ENCODE assay signal across 7 mouse cellular contexts in genomic region chr8:72572507-72572906, GRCm38 (mm10). TPM values are rescaled to one million over a fixed set of nuclear protein-coding genes. Genes with fewer than 3 reads are reported as not detected.
DNase-seq lines count a peak whose midpoint lies in the region; ATAC-seq and TF ChIP-seq lines count a peak whose summit lies in the region.

No protein-coding gene starts in this region.

- no peak for DNase-seq in testis, postnatal 10 days (ENCODE audit: low spot score)
- no peak for DNase-seq in ovary, postnatal 36 days (ENCODE audit: low spot score)
- DNase-seq in urinary bladder, postnatal 14 days (ENCODE audit: low spot score): no peak

- H3K4me3 ChIP-seq in testis, adult 2 months (ENCODE audit: control insufficient read depth, low read depth, low read length): peak overlapping the region; percentile 94
- peak overlapping the region; percentile 65 for H3K4me3 ChIP-seq in forebrain, embryonic 12.5 days (replicated peaks)
- H3K4me3 ChIP-seq in hindbrain, embryonic 13.5 days: peak overlapping the region; percentile 69
- H3K4me3 ChIP-seq in midbrain, embryonic 16.5 days (ENCODE audit: low read depth, low read length): peak overlapping the region; percentile 50

- H3K4me2 ChIP-seq in forebrain, embryonic 12.5 days: peak overlapping the region; percentile 80
- peak overlapping the region; percentile 96 for H3K4me2 ChIP-seq in hindbrain, embryonic 13.5 days
- peak overlapping the region; percentile 97 for H3K4me2 ChIP-seq in midbrain, embryonic 16.5 days (ENCODE audit: low read length)

- no peaks in the 10 kb centered on the region for H3K27me3 ChIP-seq in testis, adult 2 months (ENCODE audit: control insufficient read depth, insufficient read depth, low read length)
- no peaks in the 10 kb centered on the region for H3K27me3 ChIP-seq in forebrain, embryonic 12.5 days
- H3K27me3 ChIP-seq in hindbrain, embryonic 13.5 days: no peaks in the 10 kb centered on the region
- H3K27me3 ChIP-seq in midbrain, embryonic 16.5 days (ENCODE audit: control insufficient read depth, insufficient read depth, low read depth, low read length): no peaks in the 10 kb centered on the region

- H3K9ac ChIP-seq in forebrain, embryonic 12.5 days: peak overlapping the region; percentile 63
- H3K9ac ChIP-seq in hindbrain, embryonic 13.5 days: peak overlapping the region; percentile 87
- H3K9ac ChIP-seq in midbrain, embryonic 16.5 days (ENCODE audit: low read depth, low read length): peak overlapping the region; percentile 84

- H3K9me3 ChIP-seq in forebrain, embryonic 12.5 days: no peaks in the 10 kb centered on the region
- no peaks in the 10 kb centered on the region for H3K9me3 ChIP-seq in hindbrain, embryonic 13.5 days
- H3K9me3 ChIP-seq in midbrain, embryonic 16.5 days (replicated peaks; ENCODE audit: control insufficient read depth, low read length, poor library complexity, severe bottlenecking): no peaks in the 10 kb centered on the region

- H3K36me3 ChIP-seq in testis, adult 2 months (ENCODE audit: control insufficient read depth, insufficient read depth, low read length): no peaks in the 10 kb centered on the region; the same call in 1 of the 2 replicates
- H3K36me3 ChIP-seq in forebrain, embryonic 12.5 days (replicated peaks): peaks cover 20% of the 10 kb centered on the region
- peaks cover 18% of the 10 kb centered on the region for H3K36me3 ChIP-seq in hindbrain, embryonic 13.5 days
- H3K36me3 ChIP-seq in midbrain, embryonic 16.5 days (ENCODE audit: control insufficient read depth, insufficient read depth, low read length): peaks cover 9% of the 10 kb centered on the region; the same call in 1 of the 2 replicates

- 5% methylated on average over 10 of the region's 10 CpGs for WGBS in forebrain, embryonic 12.5 days
- WGBS in hindbrain, embryonic 13.5 days: 7% methylated on average over 10 of the region's 10 CpGs
- 6% methylated on average over 10 of the region's 10 CpGs for WGBS in midbrain, embryonic 16.5 days

- ATAC-seq in forebrain, embryonic 12.5 days (ENCODE audit: low FRiP score): no peak
- no peak for ATAC-seq in hindbrain, embryonic 13.5 days (ENCODE audit: low FRiP score)
- no peak for ATAC-seq in midbrain, embryonic 16.5 days

- TF ChIP-seq CTCF in testis, adult 2 months (IDR thresholded peaks at IDR 0.05; ENCODE audit: control insufficient read depth, insufficient read depth, insufficient replicate concordance, low read depth, low read length): no peak

- TF ChIP-seq POLR2A in testis, adult 2 months (IDR thresholded peaks at IDR 0.05; ENCODE audit: control insufficient read depth, low read depth, low read length): no peak

- H3K4me1 ChIP-seq in testis, adult 2 months (ENCODE audit: control insufficient read depth, insufficient read depth, low read length): peaks cover 21% of the 10 kb centered on the region
- H3K4me1 ChIP-seq in forebrain, embryonic 12.5 days: peaks cover 28% of the 10 kb centered on the region
- H3K4me1 ChIP-seq in hindbrain, embryonic 13.5 days (replicated peaks): peaks cover 35% of the 10 kb centered on the region
- H3K4me1 ChIP-seq in midbrain, embryonic 16.5 days (ENCODE audit: control insufficient read depth, insufficient read depth, low read length): peaks cover 24% of the 10 kb centered on the region

- H3K27ac ChIP-seq in testis, adult 2 months (ENCODE audit: control insufficient read depth, insufficient read depth, low read depth, low read length): no peak overlapping the region
- H3K27ac ChIP-seq in forebrain, embryonic 12.5 days: no peak overlapping the region
- H3K27ac ChIP-seq in hindbrain, embryonic 13.5 days: no peak overlapping the region
- peak overlapping the region; percentile 84; the same call in 1 of the 2 replicates for H3K27ac ChIP-seq in midbrain, embryonic 16.5 days (ENCODE audit: low read length)

RNA-seq across cellular contexts. Expression of gene Tmem38a, which starts 0.7 kb away (rescaled TPM):
- 2.6 and 3.1 TPM in 2 replicates for polyA plus RNA-seq in testis, adult 2 months (2012; rRNA removed)
- 10.8 and 12.4 TPM in 2 replicates for polyA plus RNA-seq in forebrain, embryonic 12.5 days (2016; fragmentation: Nextera tagmentation; extraction: Ambion mirVana)
- polyA plus RNA-seq in hindbrain, embryonic 13.5 days (2015; fragmentation: Nextera tagmentation; extraction: Ambion mirVana): 19.3 and 20.4 TPM in 2 replicates
- polyA plus RNA-seq in midbrain, embryonic 16.5 days (2015; fragmentation: Nextera tagmentation; extraction: Ambion mirVana): 24.8 and 32.3 TPM in 2 replicates

RNA-seq across cellular contexts. Expression of gene Smim7, which starts 1.6 kb away (rescaled TPM):
- 12.7 and 14.0 TPM in 2 replicates for polyA plus RNA-seq in testis, adult 2 months (2012; rRNA removed)
- 108 and 123 TPM in 2 replicates for polyA plus RNA-seq in forebrain, embryonic 12.5 days (2016; fragmentation: Nextera tagmentation; extraction: Ambion mirVana)
- polyA plus RNA-seq in hindbrain, embryonic 13.5 days (2015; fragmentation: Nextera tagmentation; extraction: Ambion mirVana): 128 and 141 TPM in 2 replicates
- 132 and 137 TPM in 2 replicates for polyA plus RNA-seq in midbrain, embryonic 16.5 days (2015; fragmentation: Nextera tagmentation; extraction: Ambion mirVana)

RNA-seq across cellular contexts. Expression of gene Med26, which starts 24.4 kb away (rescaled TPM):
- polyA plus RNA-seq in testis, adult 2 months (2012; rRNA removed): 80.0 and 95.3 TPM in 2 replicates
- 20.2 and 20.8 TPM in 2 replicates for polyA plus RNA-seq in forebrain, embryonic 12.5 days (2016; fragmentation: Nextera tagmentation; extraction: Ambion mirVana)
- 15.7 and 16.6 TPM in 2 replicates for polyA plus RNA-seq in hindbrain, embryonic 13.5 days (2015; fragmentation: Nextera tagmentation; extraction: Ambion mirVana)
- polyA plus RNA-seq in midbrain, embryonic 16.5 days (2015; fragmentation: Nextera tagmentation; extraction: Ambion mirVana): 16.7 and 17.8 TPM in 2 replicates
